Mouse (Mus musculus) thymus, adult 2 months (tissue): ENCODE results near the gene Meis2.

Source experiments
- CTCF ChIP-seq: fragments of 200-500 bp; IDR thresholded peaks from 2 replicates; pipeline ENCODE4 v1.5.1; 2012; ENCODE audit warnings: mild to moderate bottlenecking, control low read depth, low read length, moderate library complexity, borderline replicate concordance; ENCODE audit not compliant: control insufficient read depth, poor library complexity, insufficient read depth; ENCODE audit errors: extremely low read depth
- POLR2A ChIP-seq: fragments of 200-500 bp; IDR thresholded peaks from 2 replicates; pipeline ENCODE4 v1.6.1; 2012; ENCODE audit warnings: mild to moderate bottlenecking, low read length, control low read depth, moderate library complexity; ENCODE audit not compliant: control insufficient read depth, poor library complexity, insufficient read depth; ENCODE audit errors: extremely low read depth

- TF ChIP-seq CTCF (no peak), POLR2A (no peak)
These were observed 10.3 kb upstream of the Meis2 start for GRCm38 (mm10) chr2:116075902-116076301.
